Mouse (Mus musculus): ENCODE data around the gene Gm21095. TPM values are rescaled to one million over a fixed set of nuclear protein-coding genes. Genes with fewer than 3 reads are reported as not detected.
"Not testable (repeated sequence)": the region's sequence is repeated elsewhere in the genome, so short reads cannot be mapped to it uniquely, and the experiment has no call there.

Gm21095 gene
- total RNA-seq (2021) = not detected

DNA sequence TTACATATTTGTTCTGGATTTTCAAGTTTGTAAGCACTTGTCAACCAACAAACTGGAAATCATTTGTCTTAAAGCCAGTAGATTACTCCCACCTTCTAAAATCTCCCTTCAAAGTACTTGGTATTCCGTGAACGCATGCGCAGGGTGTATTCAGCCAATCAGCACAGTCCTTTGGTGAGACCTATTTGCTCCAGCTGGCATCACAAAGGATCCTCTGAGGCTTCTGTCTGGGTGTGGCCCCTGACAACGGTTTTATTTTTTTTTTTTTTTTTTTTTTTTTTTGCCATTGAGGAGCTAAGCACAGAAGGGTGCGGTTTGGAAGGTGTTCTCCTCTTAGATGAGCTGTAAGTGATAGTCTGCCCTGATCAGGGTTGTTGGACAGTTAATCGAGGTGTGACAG is at the start of gene Gm21095:
Gm21095 (plus strand) TSS at position 301 of the 400 bp plus-strand sequence.
- intact Hi-C loops (cut with DNase I) = not testable (repeated sequence)

More for the DNA sequence above, at the start of gene Gm21095:
- not testable (repeated sequence) for DNase-seq

All from heart, postnatal 36 days (tissue).